Mouse (Mus musculus) midbrain, embryonic 12.5 days (tissue): ENCODE data around the gene Rasgrp1. TPM values are rescaled to one million over a fixed set of nuclear protein-coding genes. Genes with fewer than 3 reads are reported as not detected.

Experiments used
- ATAC-seq: fragments of 200-750 bp; cut with Nextera tagmentation; 2 replicates; pipeline ENCODE4 v1.8.0; 2017; ENCODE audit warnings: low read depth, moderate TSS enrichment, moderate library complexity; ENCODE audit not compliant: low FRiP score
- H3K27ac ChIP-seq: fragments of 300-500 bp; sonication (generic); replicated peaks from 2 replicates; pipeline ENCODE4 v1.5.1; 2016; ENCODE audit warnings: mild to moderate bottlenecking
- H3K27me3 ChIP-seq: fragments of 300-500 bp; sonication (generic); 2 replicates; pipeline ENCODE4 v1.6.1; 2016; ENCODE audit warnings: mild to moderate bottlenecking
- H3K36me3 ChIP-seq: fragments of 300-500 bp; sonication (generic); 2 replicates; pipeline ENCODE4 v1.6.1; 2016
- H3K4me1 ChIP-seq: fragments of 300-500 bp; sonication (generic); 2 replicates; pipeline ENCODE4 v1.6.1; 2016
- H3K4me2 ChIP-seq: fragments of 300-500 bp; sonication (generic); replicated peaks from 2 replicates; pipeline ENCODE4 v1.6.1; 2016; ENCODE audit warnings: mild to moderate bottlenecking, moderate library complexity
- H3K4me3 ChIP-seq: fragments of 300-500 bp; sonication (generic); 2 replicates; pipeline ENCODE4 v1.5.1; 2016; ENCODE audit warnings: mild to moderate bottlenecking
- H3K9ac ChIP-seq: fragments of 300-500 bp; sonication (generic); replicated peaks from 2 replicates; pipeline ENCODE4 v1.6.1; 2016; ENCODE audit warnings: mild to moderate bottlenecking, moderate library complexity
- H3K9me3 ChIP-seq: fragments of 300-500 bp; sonication (generic); 2 replicates; pipeline ENCODE4 v1.6.1; 2016; ENCODE audit warnings: mild to moderate bottlenecking
- WGBS: fragments of 180-500 bp; shearing (Covaris S2); methylation state at CpG from one replicate; pipeline ENCODE4 v1.1.7; 2016; 5-methylcytosine and 5-hydroxymethylcytosine counted together
- polyA plus RNA-seq: library from polyadenylated mRNA; unstranded; fragments of >200 nt; fragmentation: Nextera tagmentation; extraction: Ambion mirVana; gene quantifications from 2 replicates; pipeline ENCODE4 v1.2.1, GENCODE M21; 2016

Rasgrp1 gene
- polyA plus RNA-seq, 1 experiment from 2014 or later: 1.5 TPM

DNA sequence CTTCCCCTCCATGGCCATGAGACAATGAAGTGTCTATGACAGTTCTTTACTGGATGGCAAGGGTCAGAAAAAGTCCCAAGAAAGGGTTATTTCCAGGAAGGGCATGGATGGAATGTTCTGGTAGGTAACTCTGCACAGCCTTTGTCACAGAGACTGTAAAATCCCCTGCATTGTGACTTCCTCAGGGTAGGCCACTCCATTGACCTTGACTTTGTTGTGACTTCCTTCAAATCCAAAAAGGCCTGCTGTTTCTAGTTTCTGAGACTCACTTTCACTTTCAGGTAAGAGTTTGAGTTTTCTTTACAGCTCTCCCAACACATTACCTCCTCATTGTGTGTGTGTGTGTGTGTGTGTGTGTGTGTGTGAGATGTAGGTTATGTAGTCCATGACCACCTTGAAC lies 15.1 kb upstream of the Rasgrp1 start:
- peaks cover 3% of the 10 kb centered on the region; the same call in 1 of the 2 replicates for H3K27me3 ChIP-seq
- peaks cover 8% of the 10 kb centered on the region; the same call in 1 of the 2 replicates for H3K4me1 ChIP-seq
- no peak overlapping the region for H3K27ac ChIP-seq
- no peaks in the 10 kb centered on the region for H3K9me3 ChIP-seq
- ATAC-seq: no peak
- H3K4me3 ChIP-seq: no peak overlapping the region
- no peak overlapping the region for H3K4me2 ChIP-seq
- no peaks in the 10 kb centered on the region for H3K36me3 ChIP-seq
- H3K9ac ChIP-seq: no peak overlapping the region

DNA sequence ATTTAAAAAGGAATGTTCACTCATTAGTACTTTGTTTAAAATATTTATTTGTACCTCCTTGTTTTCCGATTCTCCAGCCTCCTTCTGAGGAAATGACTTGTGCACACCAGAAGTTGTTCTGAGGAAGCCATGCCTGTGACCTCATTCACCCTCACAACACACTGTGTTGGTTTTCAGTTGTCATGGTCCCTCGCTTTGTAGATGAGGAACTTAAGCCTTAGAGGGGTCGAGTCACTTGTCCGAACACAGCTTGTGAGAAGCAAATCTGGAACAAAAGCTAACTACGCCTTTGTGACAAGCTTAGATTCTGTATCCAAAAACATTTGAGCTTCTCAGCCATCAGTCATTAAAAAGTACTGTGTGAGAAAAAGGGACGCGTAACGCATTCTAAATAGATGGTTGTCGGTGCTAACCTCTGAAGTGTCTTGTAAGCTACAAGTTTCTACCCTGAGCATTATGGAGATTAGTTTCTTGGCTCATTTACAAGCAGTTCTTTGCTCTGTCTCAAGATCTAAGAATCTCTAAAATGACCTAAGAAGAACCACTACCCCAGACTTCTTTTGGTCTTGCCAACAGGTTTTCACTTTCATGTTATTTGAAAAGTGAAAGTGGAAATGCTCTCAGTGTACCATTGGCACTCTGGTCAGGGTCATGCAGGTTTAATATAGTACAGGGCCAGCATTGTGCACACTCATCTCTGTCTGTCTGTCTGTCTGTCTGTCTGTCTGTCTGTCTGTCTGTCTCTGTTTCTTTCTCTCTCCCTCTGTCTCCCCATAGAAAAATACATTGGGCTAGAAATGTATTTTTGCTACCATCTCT lies 9.7 kb upstream of the Rasgrp1 start:
- ATAC-seq: peak; percentile 74
- H3K9me3 ChIP-seq: no peaks in the 10 kb centered on the region
- H3K9ac ChIP-seq: no peak overlapping the region
- H3K4me3 ChIP-seq: no peak overlapping the region
- no peak overlapping the region for H3K4me2 ChIP-seq
- H3K36me3 ChIP-seq: no peaks in the 10 kb centered on the region
- H3K4me1 ChIP-seq: peaks cover 14% of the 10 kb centered on the region; the same call in 1 of the 2 replicates
- 38% methylated on average over 9 of the region's 9 CpGs for whole genome bisulfite sequencing
- H3K27ac ChIP-seq: no peak overlapping the region
- H3K27me3 ChIP-seq: peaks cover 6% of the 10 kb centered on the region; the same call in 1 of the 2 replicates

DNA sequence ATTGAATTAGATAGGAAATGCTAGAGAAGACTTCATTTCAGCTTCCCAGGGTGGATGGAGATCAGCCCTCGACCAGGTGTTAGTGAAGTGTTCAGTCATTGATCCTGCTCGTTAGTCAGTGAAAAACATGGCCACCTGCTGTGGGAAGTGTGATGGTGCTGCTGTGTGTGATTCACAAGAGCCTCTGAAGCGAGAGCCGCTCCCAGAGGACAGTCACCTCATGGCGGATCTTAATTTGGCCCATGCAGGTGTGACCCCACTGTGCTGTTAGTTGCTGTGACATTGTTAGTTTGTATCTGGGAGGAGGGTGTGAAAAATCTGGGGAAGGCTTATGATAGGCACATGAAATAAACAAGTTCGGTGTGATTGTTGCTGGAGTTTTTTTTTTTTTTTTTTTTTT lies 7.3 kb upstream of the Rasgrp1 start:
- 61% methylated on average over 6 of the region's 6 CpGs for WGBS
- no peak for ATAC-seq
- Histone ChIP-seq H3K36me3 (no peaks in the 10 kb centered on the region), H3K27me3 (peaks cover 6% of the 10 kb centered on the region), H3K9me3 (no peaks in the 10 kb centered on the region), H3K9ac (no peak overlapping the region), H3K27ac (no peak overlapping the region), H3K4me3 (no peak overlapping the region), H3K4me1 (peaks cover 14% of the 10 kb centered on the region; the same call in 1 of the 2 replicates), H3K4me2 (no peak overlapping the region)

GRCm38 (mm10) chr2:117343240-117343624 lies 431 bp upstream of the Rasgrp1 start:
- Histone ChIP-seq H3K9ac (no peak overlapping the region), H3K27me3 (peaks cover 39% of the 10 kb centered on the region), H3K27ac (no peak overlapping the region), H3K36me3 (no peaks in the 10 kb centered on the region), H3K4me1 (peaks cover 12% of the 10 kb centered on the region), H3K4me2 (peak overlapping the region; percentile 71), H3K9me3 (no peaks in the 10 kb centered on the region), H3K4me3 (peak overlapping the region; percentile 50)
- ATAC-seq: no peak
- 40% methylated on average over 7 of the region's 7 CpGs for WGBS

DNA sequence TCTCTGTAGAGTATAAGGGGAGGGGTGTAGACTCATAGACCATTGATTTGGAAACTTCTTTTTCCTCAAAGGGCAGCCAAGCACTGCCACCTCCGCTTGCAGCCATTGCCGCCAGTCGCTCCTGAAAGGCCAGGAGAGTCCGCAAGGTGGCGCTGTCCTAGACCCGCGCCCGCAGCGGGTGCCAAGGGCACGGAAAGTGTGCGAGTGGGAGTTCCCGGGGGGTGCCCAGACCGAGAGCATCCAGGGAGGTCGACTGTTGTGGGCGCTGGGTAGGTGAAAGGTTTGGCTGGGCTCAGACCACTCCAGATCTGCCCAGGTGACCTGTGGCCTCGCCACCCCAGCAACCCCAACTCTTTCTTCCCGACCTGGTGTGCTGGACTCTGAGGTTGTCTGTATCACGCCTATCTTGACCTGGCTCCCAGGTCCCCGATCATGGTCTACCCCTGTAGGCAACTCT lies 683 bp downstream of the Rasgrp1 start:
- H3K4me3 ChIP-seq: peak overlapping the region; percentile 50
- H3K9ac ChIP-seq: peak overlapping the region; percentile 42; the same call in 1 of the 2 replicates
- peak; percentile 79 for ATAC-seq
- no peak overlapping the region for H3K27ac ChIP-seq
- H3K9me3 ChIP-seq: no peaks in the 10 kb centered on the region
- WGBS: 0% methylated on average over 19 of the region's 19 CpGs
- H3K36me3 ChIP-seq: no peaks in the 10 kb centered on the region
- peak overlapping the region; percentile 71 for H3K4me2 ChIP-seq
- H3K27me3 ChIP-seq: peaks cover 37% of the 10 kb centered on the region
- H3K4me1 ChIP-seq: peaks cover 12% of the 10 kb centered on the region

DNA sequence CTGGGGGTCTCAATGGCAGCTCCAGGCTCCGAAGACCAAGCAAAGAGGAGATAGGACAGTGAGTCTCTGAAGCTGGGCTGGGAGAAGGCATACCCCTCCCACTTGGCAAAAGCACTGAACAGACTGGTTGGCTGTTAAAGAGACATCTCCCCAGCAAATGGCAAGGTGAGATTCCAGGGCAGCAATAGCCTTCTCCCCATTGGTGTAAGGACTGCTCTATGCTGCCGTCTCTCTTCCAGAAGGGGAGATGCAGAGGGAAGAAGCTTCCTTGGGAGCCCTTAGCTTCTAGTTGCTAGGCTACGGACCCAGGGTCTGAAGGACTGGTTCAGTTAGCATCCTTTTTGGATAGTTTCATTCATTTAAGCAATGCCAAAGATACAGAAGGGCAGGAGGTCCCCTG lies 4.3 kb downstream of the Rasgrp1 start:
- Histone ChIP-seq H3K9me3 (no peaks in the 10 kb centered on the region), H3K36me3 (no peaks in the 10 kb centered on the region), H3K4me2 (no peak overlapping the region), H3K4me3 (no peak overlapping the region), H3K27ac (no peak overlapping the region), H3K27me3 (peaks cover 22% of the 10 kb centered on the region), H3K4me1 (peaks cover 12% of the 10 kb centered on the region), H3K9ac (no peak overlapping the region)
- ATAC-seq: no peak
- 58% methylated on average over 3 of the region's 3 CpGs for WGBS

- H3K36me3 ChIP-seq: no peaks in the 10 kb centered on the region
- no peak overlapping the region for H3K9ac ChIP-seq
- H3K9me3 ChIP-seq: no peaks in the 10 kb centered on the region
- H3K4me1 ChIP-seq: peaks cover 10% of the 10 kb centered on the region
- H3K27me3 ChIP-seq: peaks cover 16% of the 10 kb centered on the region
- 94% methylated on average over 7 of the region's 7 CpGs for WGBS
- H3K4me2 ChIP-seq: no peak overlapping the region
- ATAC-seq: no peak
- H3K27ac ChIP-seq: no peak overlapping the region
- no peak overlapping the region for H3K4me3 ChIP-seq
These were observed 4.9 kb downstream of the Rasgrp1 start for GRCm38 (mm10) chr2:117337902-117338301.

DNA sequence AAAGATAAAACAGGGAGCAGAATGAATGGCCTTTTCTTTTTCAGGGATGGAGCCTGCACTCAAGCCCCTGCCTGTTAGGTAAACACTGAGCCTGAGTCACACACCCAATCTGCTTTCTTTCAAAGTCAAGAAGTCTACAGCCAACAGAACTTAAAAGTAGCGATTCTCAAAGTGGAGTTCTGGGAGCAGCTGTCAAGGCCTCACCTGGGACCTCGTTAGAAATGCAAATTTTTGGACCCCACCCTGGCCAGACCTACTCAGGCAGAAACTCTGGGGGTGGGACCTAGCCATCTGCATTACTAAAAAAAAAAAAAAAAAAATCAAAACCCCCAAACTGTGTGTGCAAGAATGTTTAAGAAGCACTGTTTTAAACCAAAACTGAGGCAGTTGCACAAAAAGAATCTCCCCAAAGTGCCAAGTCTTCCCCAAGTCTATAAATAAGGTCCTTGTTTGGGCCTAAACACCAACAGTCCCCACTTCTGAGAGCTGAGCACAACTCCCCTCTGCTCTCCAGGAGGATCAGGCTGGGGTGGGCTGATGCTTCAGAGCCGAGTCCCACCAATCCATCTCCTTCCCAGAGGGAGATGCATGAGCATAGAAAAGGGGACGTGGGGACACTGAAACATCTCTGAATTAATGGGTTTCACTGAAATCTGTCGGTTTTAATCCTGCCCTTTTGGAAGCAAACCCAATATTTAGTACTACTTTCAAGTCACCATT lies 5.7 kb downstream of the Rasgrp1 start:
- WGBS: 68% methylated on average over 5 of the region's 5 CpGs
- ATAC-seq: no peak
- H3K4me1 ChIP-seq: peaks cover 4% of the 10 kb centered on the region
- no peak overlapping the region for H3K4me2 ChIP-seq
- no peak overlapping the region for H3K27ac ChIP-seq
- no peaks in the 10 kb centered on the region for H3K9me3 ChIP-seq
- H3K4me3 ChIP-seq: no peak overlapping the region
- H3K36me3 ChIP-seq: no peaks in the 10 kb centered on the region
- no peak overlapping the region for H3K9ac ChIP-seq
- H3K27me3 ChIP-seq: peaks cover 8% of the 10 kb centered on the region

DNA sequence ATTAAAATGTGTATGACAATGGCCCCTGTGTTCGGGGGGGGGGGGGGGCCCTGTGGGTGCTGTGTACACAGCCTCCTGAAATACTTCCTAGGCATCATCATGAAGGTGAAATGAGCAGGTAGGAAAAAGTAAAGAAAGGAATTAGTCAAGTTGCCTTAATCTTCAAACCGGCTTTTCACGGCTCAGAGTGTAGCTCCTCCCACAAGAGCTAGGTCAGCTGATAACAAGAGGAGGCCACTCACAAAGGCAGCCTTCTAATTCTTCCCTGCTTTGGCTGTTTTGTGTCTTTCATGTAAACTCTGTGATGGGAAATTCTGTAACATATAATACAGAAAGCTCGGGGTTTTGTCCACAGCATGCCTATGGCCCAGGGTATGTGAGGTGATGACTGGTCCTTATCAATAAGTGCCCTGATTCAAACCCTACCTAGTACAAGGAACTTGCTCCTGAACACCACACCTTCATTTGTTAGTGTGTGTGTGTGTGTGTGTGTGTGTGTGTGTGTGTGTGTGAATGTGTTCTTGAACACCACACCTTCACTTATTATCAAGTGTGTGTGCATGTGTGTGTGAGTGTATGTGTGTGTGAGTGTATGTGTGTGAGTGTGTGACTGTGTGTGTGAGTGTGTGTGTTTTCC lies 7.1 kb downstream of the Rasgrp1 start:
- H3K9ac ChIP-seq: no peak overlapping the region
- no peak overlapping the region for H3K27ac ChIP-seq
- no peak overlapping the region for H3K4me3 ChIP-seq
- no peak; the same call in 1 of the 2 replicates for ATAC-seq
- H3K36me3 ChIP-seq: no peaks in the 10 kb centered on the region
- H3K9me3 ChIP-seq: no peaks in the 10 kb centered on the region
- no peak overlapping the region for H3K4me2 ChIP-seq
- 30% methylated on average over 4 of the region's 4 CpGs for WGBS
- no peaks in the 10 kb centered on the region for H3K4me1 ChIP-seq
- H3K27me3 ChIP-seq: no peaks in the 10 kb centered on the region

GRCm38 (mm10) chr2:117331634-117332033 lies 11.2 kb downstream of the Rasgrp1 start:
- Histone ChIP-seq H3K4me1 (no peaks in the 10 kb centered on the region), H3K36me3 (no peaks in the 10 kb centered on the region), H3K9me3 (no peaks in the 10 kb centered on the region), H3K9ac (no peak overlapping the region), H3K4me3 (no peak overlapping the region), H3K27ac (no peak overlapping the region), H3K27me3 (no peaks in the 10 kb centered on the region), H3K4me2 (no peak overlapping the region)
- no peak for ATAC-seq
- 51% methylated on average over 5 of the region's 5 CpGs for WGBS

GRCm38 (mm10) chr2:117328521-117329285 lies 14.1 kb downstream of the Rasgrp1 start:
- 78% methylated on average over 9 of the region's 9 CpGs for WGBS

More at GRCm38 (mm10) chr2:117328521-117329285, 14.1 kb downstream of the Rasgrp1 start:
- Histone ChIP-seq H3K36me3 (no peaks in the 10 kb centered on the region), H3K9me3 (no peaks in the 10 kb centered on the region), H3K27ac (no peak overlapping the region), H3K9ac (no peak overlapping the region), H3K4me3 (no peak overlapping the region), H3K4me2 (no peak overlapping the region), H3K4me1 (no peaks in the 10 kb centered on the region), H3K27me3 (no peaks in the 10 kb centered on the region)
- ATAC-seq: no peak
